Mouse (Mus musculus) midbrain, embryonic 13.5 days (tissue): ENCODE measurements around the gene Slc4a5. TPM values are rescaled to one million over a fixed set of nuclear protein-coding genes. Genes with fewer than 3 reads are reported as not detected.

Experiments
- ATAC-seq: fragments of 200-750 bp; cut with Nextera tagmentation; 2 replicates; pipeline ENCODE4 v1.8.0; 2017; ENCODE audit warnings: mild to moderate bottlenecking, moderate TSS enrichment, moderate library complexity
- H3K27ac ChIP-seq: fragments of 300-500 bp; sonication (generic); 2 replicates; pipeline ENCODE4 v1.5.1; 2015; ENCODE audit warnings: inconsistent platforms, mild to moderate bottlenecking, moderate library complexity
- H3K27me3 ChIP-seq: fragments of 300-500 bp; sonication (generic); 2 replicates; pipeline ENCODE4 v1.6.1; 2015; ENCODE audit warnings: mild to moderate bottlenecking, inconsistent platforms
- H3K36me3 ChIP-seq: fragments of 300-500 bp; sonication (generic); 2 replicates; pipeline ENCODE4 v1.6.1; 2015; ENCODE audit warnings: mild to moderate bottlenecking, inconsistent platforms
- H3K4me1 ChIP-seq: fragments of 300-500 bp; sonication (generic); replicated peaks from 2 replicates; pipeline ENCODE4 v1.6.1; 2015; ENCODE audit warnings: inconsistent platforms
- H3K4me2 ChIP-seq: fragments of 300-500 bp; sonication (generic); replicated peaks from 2 replicates; pipeline ENCODE4 v1.6.1; 2015; ENCODE audit warnings: moderate library complexity, mild to moderate bottlenecking, inconsistent platforms
- H3K4me3 ChIP-seq: fragments of 300-500 bp; sonication (generic); replicated peaks from 2 replicates; pipeline ENCODE4 v1.5.1; 2015; ENCODE audit warnings: mild to moderate bottlenecking, inconsistent platforms
- H3K9ac ChIP-seq: fragments of 300-500 bp; sonication (generic); replicated peaks from 2 replicates; pipeline ENCODE4 v1.6.1; 2015; ENCODE audit warnings: mild to moderate bottlenecking, inconsistent platforms
- H3K9me3 ChIP-seq: fragments of 300-500 bp; sonication (generic); 2 replicates; pipeline ENCODE4 v1.6.1; 2016; ENCODE audit warnings: mild to moderate bottlenecking, inconsistent platforms
- WGBS: fragments of 180-500 bp; shearing (Covaris S2); methylation state at CpG from one replicate; pipeline ENCODE4 v1.1.7; 2015; 5-methylcytosine and 5-hydroxymethylcytosine counted together
- polyA plus RNA-seq: library from polyadenylated mRNA; unstranded; fragments of >200 nt; fragmentation: Nextera tagmentation; extraction: Ambion mirVana; gene quantifications from 2 replicates; pipeline ENCODE4 v1.2.1, GENCODE M21; 2015

The Slc4a5 gene
- polyA plus RNA-seq, 1 experiment from 2014 or later = 0.48 TPM

DNA sequence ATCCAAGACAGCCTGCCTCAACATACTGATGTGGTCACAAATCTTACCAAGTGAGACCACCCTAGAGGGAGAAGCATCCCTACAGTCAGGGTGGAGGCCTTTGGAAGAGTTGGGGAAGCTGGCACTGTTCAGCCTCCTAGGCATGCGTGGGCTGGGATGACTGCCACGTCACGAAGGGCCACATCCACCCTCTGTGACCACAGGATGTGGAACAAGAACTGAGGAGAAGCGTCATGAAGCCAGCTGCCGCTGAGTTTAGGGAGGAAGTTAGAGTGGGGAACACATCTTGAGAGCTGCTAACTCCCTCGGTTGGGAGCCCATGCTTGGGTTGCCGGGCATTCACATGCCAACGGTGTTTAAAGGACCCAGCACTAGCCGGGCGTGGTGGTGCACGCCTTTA lies 54.1 kb downstream of the Slc4a5 start:
- Histone ChIP-seq H3K4me3 (no peak overlapping the region), H3K4me2 (no peak overlapping the region), H3K4me1 (peaks cover 1% of the 10 kb centered on the region; the same call in 1 of the 2 replicates), H3K27me3 (no peaks in the 10 kb centered on the region), H3K36me3 (no peaks in the 10 kb centered on the region), H3K9ac (no peak overlapping the region), H3K27ac (no peak overlapping the region), H3K9me3 (no peaks in the 10 kb centered on the region)
- no peak for ATAC-seq
- WGBS = 89% methylated on average over 11 of the region's 11 CpGs

GRCm38 (mm10) chr6:83277151-83277550 lies 57.5 kb downstream of the Slc4a5 start:
- 78% methylated on average over 13 of the region's 13 CpGs for WGBS
- Histone ChIP-seq H3K9ac (no peak overlapping the region), H3K36me3 (no peaks in the 10 kb centered on the region), H3K4me1 (no peaks in the 10 kb centered on the region), H3K27ac (no peak overlapping the region), H3K4me3 (no peak overlapping the region), H3K27me3 (no peaks in the 10 kb centered on the region), H3K9me3 (peaks cover 4% of the 10 kb centered on the region; the same call in 1 of the 2 replicates), H3K4me2 (no peak overlapping the region)
- ATAC-seq = no peak

- H3K9me3 ChIP-seq = peaks cover 4% of the 10 kb centered on the region; the same call in 1 of the 2 replicates
- no peak overlapping the region for H3K27ac ChIP-seq
- ATAC-seq = no peak
- no peak overlapping the region for H3K9ac ChIP-seq
- no peaks in the 10 kb centered on the region for H3K36me3 ChIP-seq
- 23% methylated on average over 2 of the region's 2 CpGs for WGBS
- H3K27me3 ChIP-seq = no peaks in the 10 kb centered on the region
- no peak overlapping the region for H3K4me3 ChIP-seq
- no peaks in the 10 kb centered on the region for H3K4me1 ChIP-seq
- H3K4me2 ChIP-seq = no peak overlapping the region
Observed at GRCm38 (mm10) chr6:83278881-83279280, 59.3 kb downstream of the Slc4a5 start.

GRCm38 (mm10) chr6:83280256-83280955 lies 60.8 kb downstream of the Slc4a5 start:
- no peak for ATAC-seq
- H3K4me1 ChIP-seq = no peaks in the 10 kb centered on the region
- H3K4me2 ChIP-seq = no peak overlapping the region
- no peak overlapping the region for H3K4me3 ChIP-seq
- WGBS = 76% methylated on average over 8 of the region's 8 CpGs
- H3K27me3 ChIP-seq = no peaks in the 10 kb centered on the region
- no peak overlapping the region for H3K27ac ChIP-seq
- H3K9ac ChIP-seq = no peak overlapping the region
- no peaks in the 10 kb centered on the region for H3K36me3 ChIP-seq
- H3K9me3 ChIP-seq = peaks cover 4% of the 10 kb centered on the region; the same call in 1 of the 2 replicates

GRCm38 (mm10) chr6:83300447-83301229 lies 81.0 kb downstream of the Slc4a5 start:
- WGBS = 88% methylated on average over 7 of the region's 7 CpGs
- Histone ChIP-seq H3K9me3 (no peaks in the 10 kb centered on the region), H3K36me3 (peaks cover 11% of the 10 kb centered on the region), H3K4me2 (no peak overlapping the region), H3K9ac (no peak overlapping the region), H3K27me3 (no peaks in the 10 kb centered on the region), H3K27ac (no peak overlapping the region), H3K4me3 (no peak overlapping the region), H3K4me1 (no peaks in the 10 kb centered on the region)
- ATAC-seq = no peak

DNA sequence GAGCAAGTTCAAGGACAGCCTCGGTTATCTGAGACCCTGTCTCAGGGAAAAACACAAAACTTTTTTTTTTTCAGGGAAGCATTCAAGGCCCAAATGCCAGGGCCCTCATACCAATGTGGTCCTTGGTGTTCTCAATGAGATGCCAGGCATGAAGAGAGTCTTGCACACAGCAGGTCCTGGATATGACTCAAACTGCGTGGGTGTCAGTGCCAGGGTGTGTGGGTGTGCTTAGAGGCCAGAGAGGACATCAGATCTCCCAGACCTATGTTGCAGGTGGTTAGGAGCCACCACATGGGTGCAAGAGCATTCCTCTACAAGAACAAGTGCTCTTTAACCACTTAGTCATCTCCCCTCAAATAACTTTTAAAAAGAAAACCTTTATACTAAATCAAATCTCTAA lies 81.7 kb downstream of the Slc4a5 start:
- Histone ChIP-seq H3K36me3 (peaks cover 18% of the 10 kb centered on the region), H3K4me2 (no peak overlapping the region), H3K4me3 (no peak overlapping the region), H3K9me3 (no peaks in the 10 kb centered on the region), H3K27me3 (no peaks in the 10 kb centered on the region), H3K27ac (no peak overlapping the region), H3K4me1 (no peaks in the 10 kb centered on the region), H3K9ac (no peak overlapping the region)
- WGBS = 86% methylated on average over 2 of the region's 2 CpGs
- ATAC-seq = no peak

DNA sequence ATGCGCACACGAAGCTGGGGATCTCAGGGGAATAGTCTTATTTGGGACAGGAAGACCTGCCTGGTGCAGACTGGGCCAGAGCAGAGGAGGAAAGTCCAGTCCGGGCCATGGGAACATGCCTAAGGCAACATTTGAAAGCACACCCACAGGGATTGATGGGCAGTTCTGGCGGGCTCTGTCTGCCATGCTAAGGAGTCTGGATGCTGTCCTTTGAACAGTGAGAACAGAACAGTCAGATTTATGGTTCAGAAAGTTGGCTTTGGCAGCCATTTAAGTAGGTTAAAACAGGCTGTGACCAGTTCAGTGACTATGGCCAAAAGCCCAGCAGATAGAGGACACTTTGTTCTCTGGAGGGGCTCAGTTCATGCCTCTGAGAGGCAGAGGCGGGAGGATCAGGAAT lies 82.6 kb downstream of the Slc4a5 start:
- whole genome bisulfite sequencing = 79% methylated on average over 5 of the region's 5 CpGs

GRCm38 (mm10) chr6:83309017-83309416 lies 89.4 kb downstream of the Slc4a5 start:
- H3K4me1 ChIP-seq = no peaks in the 10 kb centered on the region
- H3K36me3 ChIP-seq = peaks cover 75% of the 10 kb centered on the region
- no peak overlapping the region for H3K4me2 ChIP-seq
- no peak for ATAC-seq
- H3K9ac ChIP-seq = no peak overlapping the region
- 92% methylated on average over 7 of the region's 7 CpGs for WGBS
- no peaks in the 10 kb centered on the region for H3K27me3 ChIP-seq
- H3K4me3 ChIP-seq = no peak overlapping the region
- no peaks in the 10 kb centered on the region for H3K9me3 ChIP-seq
- no peak overlapping the region for H3K27ac ChIP-seq

More for the DNA sequence above, 82.6 kb downstream of the Slc4a5 start:
- Histone ChIP-seq H3K4me3 (no peak overlapping the region), H3K27me3 (no peaks in the 10 kb centered on the region), H3K36me3 (peaks cover 28% of the 10 kb centered on the region), H3K27ac (no peak overlapping the region), H3K9ac (no peak overlapping the region), H3K9me3 (no peaks in the 10 kb centered on the region), H3K4me2 (no peak overlapping the region), H3K4me1 (no peaks in the 10 kb centered on the region)
- no peak for ATAC-seq

- 96% methylated on average over 11 of the region's 11 CpGs for WGBS
- Histone ChIP-seq H3K4me1 (peaks cover 12% of the 10 kb centered on the region), H3K9ac (no peak overlapping the region), H3K36me3 (peaks cover 58% of the 10 kb centered on the region), H3K27me3 (no peaks in the 10 kb centered on the region), H3K27ac (no peak overlapping the region), H3K4me3 (no peak overlapping the region), H3K9me3 (no peaks in the 10 kb centered on the region), H3K4me2 (no peak overlapping the region)
- ATAC-seq = no peak
Observed at GRCm38 (mm10) chr6:83311206-83311605, 91.6 kb downstream of the Slc4a5 start.

- no peak for ATAC-seq
- Histone ChIP-seq H3K27ac (no peak overlapping the region), H3K27me3 (no peaks in the 10 kb centered on the region), H3K36me3 (peaks cover 50% of the 10 kb centered on the region), H3K4me2 (no peak overlapping the region), H3K4me3 (no peak overlapping the region), H3K4me1 (peaks cover 20% of the 10 kb centered on the region), H3K9ac (no peak overlapping the region), H3K9me3 (no peaks in the 10 kb centered on the region)
- WGBS = 91% methylated on average over 7 of the region's 7 CpGs
Observed at GRCm38 (mm10) chr6:83312021-83312420, 92.4 kb downstream of the Slc4a5 start.

DNA sequence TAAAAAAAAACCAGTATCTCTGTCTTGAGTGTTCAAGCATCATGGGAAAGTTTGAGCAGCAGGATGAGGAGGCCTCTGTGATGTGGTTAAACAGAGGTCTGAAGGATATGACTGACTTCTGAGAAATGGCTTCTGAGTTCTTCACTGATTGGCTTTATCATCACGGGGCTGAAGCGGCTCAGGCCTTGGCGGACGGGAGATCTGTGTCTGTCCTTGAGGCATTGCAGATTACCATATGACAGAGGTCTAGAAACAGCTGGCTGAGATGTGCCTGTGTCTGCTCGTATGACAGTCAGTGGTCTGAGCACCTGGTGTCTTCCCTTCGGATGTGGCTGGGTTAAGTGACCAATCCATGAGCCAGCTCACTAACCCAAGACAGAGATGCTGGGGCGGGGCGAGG lies 92.9 kb downstream of the Slc4a5 start:
- Histone ChIP-seq H3K9me3 (no peaks in the 10 kb centered on the region), H3K36me3 (peaks cover 47% of the 10 kb centered on the region), H3K9ac (no peak overlapping the region), H3K4me1 (peaks cover 20% of the 10 kb centered on the region), H3K4me3 (no peak overlapping the region), H3K27me3 (no peaks in the 10 kb centered on the region), H3K4me2 (no peak overlapping the region), H3K27ac (no peak overlapping the region)
- no peak for ATAC-seq
- WGBS = 87% methylated on average over 8 of the region's 8 CpGs

DNA sequence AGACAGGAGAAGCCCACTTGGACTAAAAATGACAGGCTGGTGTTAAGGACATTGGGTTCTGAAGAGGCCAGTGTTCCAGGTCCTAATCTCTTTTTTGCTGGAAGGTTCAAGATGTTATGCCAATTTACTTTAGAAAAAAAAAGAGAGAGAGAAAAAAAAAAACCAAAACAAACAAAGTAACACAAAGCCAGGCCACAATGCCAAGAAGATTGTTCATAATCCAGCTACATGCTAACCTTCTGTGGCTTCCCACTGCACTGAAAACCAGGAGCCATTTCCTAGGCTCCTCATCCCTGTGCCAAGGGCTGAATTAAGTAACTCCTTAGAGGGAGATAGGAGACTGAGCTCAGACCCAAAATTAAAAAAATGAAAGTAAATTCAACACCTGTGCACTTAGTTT lies 95.7 kb downstream of the Slc4a5 start:
- Histone ChIP-seq H3K9ac (no peak overlapping the region; the same call in 1 of the 2 replicates), H3K4me1 (peaks cover 20% of the 10 kb centered on the region), H3K27ac (no peak overlapping the region), H3K4me2 (peak overlapping the region; percentile 71; the same call in 1 of the 2 replicates), H3K36me3 (peaks cover 26% of the 10 kb centered on the region), H3K27me3 (no peaks in the 10 kb centered on the region), H3K9me3 (no peaks in the 10 kb centered on the region), H3K4me3 (no peak overlapping the region)
- no peak for ATAC-seq
